Mouse (Mus musculus): Measurements from ENCODE around the gene Dlgap3.

The Dlgap3 gene

GRCm38 (mm10) chr4:127174075-127174899 lies 5.3 kb downstream of the Dlgap3 start:
- no peak for DNase-seq (ENCODE audit: extremely low read depth, insufficient read length, low spot score)

GRCm38 (mm10) chr4:127174900-127175278 lies 5.9 kb downstream of the Dlgap3 start:
- no peak for DNase-seq (ENCODE audit: extremely low read depth, insufficient read length, low spot score)

DNA sequence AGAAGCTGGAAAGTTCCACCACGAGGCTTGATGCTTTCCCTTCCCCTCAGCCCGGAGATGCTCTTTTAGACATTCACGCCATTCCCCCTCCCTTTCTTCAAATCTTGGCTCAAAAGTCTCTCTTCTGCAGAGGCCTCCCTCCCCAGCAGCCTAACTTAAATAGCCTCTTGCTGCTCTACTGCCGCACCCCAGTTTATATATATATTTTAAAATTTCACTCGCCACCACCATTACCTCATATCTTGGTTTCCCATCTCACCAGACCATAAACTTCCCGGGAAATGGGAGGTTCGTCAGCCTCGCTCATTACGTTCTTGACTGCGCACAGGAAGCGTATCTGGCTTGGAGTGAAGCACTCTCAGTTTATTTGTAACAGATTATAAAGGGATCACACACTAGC lies 9.0 kb downstream of the Dlgap3 start:
- DNase-seq (ENCODE audit: extremely low read depth, insufficient read length, low spot score) = no peak

GRCm38 (mm10) chr4:127178671-127179070 lies 9.7 kb downstream of the Dlgap3 start:
- no peak for DNase-seq (ENCODE audit: extremely low read depth, insufficient read length, low spot score)

- no peak for DNase-seq (ENCODE audit: extremely low read depth, insufficient read length, low spot score)
Measured at GRCm38 (mm10) chr4:127179469-127180449, 10.8 kb downstream of the Dlgap3 start.

GRCm38 (mm10) chr4:127180450-127180840 lies 11.4 kb downstream of the Dlgap3 start:
- no peak for DNase-seq (ENCODE audit: extremely low read depth, insufficient read length, low spot score)

GRCm38 (mm10) chr4:127181010-127181409 lies 12.0 kb downstream of the Dlgap3 start:
- DNase-seq (ENCODE audit: extremely low read depth, insufficient read length, low spot score) = no peak

- no peak for DNase-seq (ENCODE audit: extremely low read depth, insufficient read length, low spot score)
Measured at GRCm38 (mm10) chr4:127183867-127184266, 14.9 kb downstream of the Dlgap3 start.

DNA sequence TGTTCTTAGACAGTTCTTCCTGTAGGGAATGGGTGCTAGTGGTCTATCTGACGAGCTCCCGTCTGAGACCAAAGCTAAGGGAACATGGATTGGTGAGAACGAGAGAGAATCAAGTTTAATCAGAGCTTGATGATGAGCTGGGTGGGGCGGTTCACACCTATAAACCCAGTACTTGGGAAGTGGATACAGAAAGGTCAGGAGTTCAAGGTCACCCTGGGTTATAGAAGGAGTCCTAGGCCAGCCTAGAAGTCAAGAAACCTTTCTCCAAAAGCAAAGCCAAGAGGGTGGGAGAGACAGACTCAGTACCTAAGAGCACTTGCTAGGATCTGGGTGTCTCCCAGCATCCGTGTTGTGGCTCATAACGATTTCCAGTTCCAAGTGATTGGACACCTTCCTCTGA lies 21.9 kb downstream of the Dlgap3 start:
- DNase-seq (ENCODE audit: extremely low read depth, insufficient read length, low spot score) = no peak

GRCm38 (mm10) chr4:127192704-127193103 lies 23.7 kb downstream of the Dlgap3 start:
- no peak for DNase-seq (ENCODE audit: extremely low read depth, insufficient read length, low spot score)

- no peak for DNase-seq (ENCODE audit: extremely low read depth, insufficient read length, low spot score)
Measured at GRCm38 (mm10) chr4:127193378-127194155, 24.6 kb downstream of the Dlgap3 start.

GRCm38 (mm10) chr4:127194477-127195269 lies 25.7 kb downstream of the Dlgap3 start:
- DNase-seq (ENCODE audit: extremely low read depth, insufficient read length, low spot score) = no peak

DNA sequence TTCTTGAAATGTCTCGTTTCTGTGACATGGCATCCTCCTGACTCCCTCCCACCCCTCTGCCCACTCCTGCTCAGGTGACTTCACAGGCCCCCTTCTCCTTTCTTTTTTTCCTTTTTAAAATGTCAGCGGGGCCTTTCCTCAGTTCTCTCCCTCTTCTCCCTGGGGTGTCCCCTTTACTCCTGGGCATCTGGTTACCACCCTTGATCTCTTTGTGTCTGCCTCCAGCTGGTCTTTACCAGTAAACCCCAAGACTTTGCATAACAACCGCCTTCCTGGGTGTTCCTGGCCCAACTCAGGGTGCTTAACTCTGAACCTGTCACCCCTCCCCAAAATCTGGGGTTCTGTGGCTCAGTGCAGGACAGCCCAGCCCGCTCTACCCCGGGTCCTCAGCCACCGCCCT lies 29.6 kb downstream of the Dlgap3 start:
- no peak for DNase-seq (ENCODE audit: extremely low read depth, insufficient read length, low spot score)

DNA sequence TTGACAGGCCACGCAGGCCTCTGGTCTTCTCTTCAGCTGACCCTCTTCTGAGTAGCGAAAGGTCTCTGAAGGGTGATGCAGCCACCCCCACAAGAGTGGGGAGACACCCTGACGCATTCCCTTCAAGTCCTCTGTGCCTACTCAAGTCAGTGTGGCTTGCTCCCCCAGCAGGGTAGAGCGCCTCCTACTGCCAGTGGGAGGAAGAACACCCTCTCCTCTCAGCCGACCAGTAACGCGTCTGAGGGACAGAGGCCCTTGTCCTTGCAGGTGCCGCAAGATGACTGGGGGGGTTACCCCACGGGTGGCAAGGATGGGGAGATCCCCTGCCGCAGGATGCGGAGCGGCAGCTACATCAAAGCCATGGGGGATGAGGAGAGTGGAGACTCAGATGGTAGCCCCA lies 30.4 kb downstream of the Dlgap3 start:
- no peak for DNase-seq (ENCODE audit: extremely low read depth, insufficient read length, low spot score)

DNA sequence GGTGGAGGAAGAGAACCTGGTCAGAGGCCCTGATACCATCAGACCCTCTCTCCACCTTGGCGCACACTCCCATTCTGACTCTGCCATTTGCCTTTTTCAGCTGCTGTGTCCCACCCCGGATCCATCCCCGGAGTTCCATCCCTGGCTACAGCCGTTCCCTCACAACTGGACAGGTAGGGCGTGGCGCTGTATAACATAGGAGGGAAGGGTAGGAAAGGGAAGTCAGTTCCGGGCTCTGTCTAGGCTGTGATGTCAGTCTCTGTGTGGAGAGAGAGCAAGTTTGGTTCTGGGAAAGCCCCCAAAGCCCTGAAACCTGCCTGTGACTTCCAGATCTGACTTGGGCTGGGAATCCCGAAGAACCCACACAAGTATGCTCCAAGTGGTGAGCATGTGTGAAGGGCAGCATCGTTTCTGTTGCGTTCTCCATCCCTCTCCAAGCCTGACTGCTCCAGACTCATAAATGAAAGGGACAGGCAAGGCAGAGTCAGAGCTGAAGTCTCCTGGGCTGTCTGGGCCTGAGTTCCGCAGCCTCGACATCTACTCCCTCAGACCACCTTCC lies 31.2 kb downstream of the Dlgap3 start:
- DNase-seq (ENCODE audit: extremely low read depth, insufficient read length, low spot score) = no peak

DNA sequence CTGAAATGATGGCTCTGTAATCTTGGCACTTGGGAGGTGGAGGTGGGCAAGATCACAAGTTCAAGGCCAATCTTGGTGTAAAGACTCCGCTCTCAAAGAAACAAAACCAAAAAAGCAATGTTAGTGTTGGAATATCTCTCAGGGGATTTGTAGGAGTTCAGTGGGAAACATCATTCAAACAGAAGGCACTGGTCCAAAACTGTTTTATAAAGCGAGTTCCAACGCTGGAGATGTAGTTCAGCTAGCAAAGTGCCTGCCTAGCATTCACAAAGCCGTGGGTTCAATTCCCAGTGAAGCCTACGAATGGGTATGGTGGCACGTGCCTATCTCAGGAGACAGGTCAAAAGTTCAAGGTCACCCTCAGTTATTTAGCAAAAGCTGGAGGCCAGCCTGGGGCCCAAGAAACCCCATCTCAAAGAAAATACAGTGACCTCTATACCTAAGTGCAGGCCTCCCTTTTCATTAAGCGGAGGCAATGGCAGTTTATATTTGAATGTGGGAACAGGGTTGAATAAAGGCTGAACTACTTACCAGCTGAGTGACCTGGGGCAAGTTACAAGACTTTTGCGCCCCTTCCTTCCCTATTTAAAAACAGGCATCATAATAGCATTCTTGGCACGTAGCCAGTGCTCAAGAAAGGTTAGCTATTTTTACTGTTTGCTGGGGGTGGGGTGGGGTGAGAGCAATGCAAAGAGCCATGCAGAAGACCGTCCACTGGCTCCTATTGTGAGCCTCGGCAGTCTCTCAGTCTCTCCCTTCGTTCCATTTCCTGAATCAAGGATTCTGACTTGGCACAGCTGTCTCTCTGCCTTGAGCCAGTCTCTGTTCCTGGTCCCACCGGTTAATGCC lies 32.0 kb downstream of the Dlgap3 start:
- no peak for DNase-seq (ENCODE audit: extremely low read depth, insufficient read length, low spot score)

GRCm38 (mm10) chr4:127203081-127203480 lies 34.1 kb downstream of the Dlgap3 start:
- DNase-seq (ENCODE audit: extremely low read depth, insufficient read length, low spot score) = no peak

- DNase-seq (ENCODE audit: extremely low read depth, insufficient read length, low spot score) = no peak
Measured at GRCm38 (mm10) chr4:127211318-127211717, 42.3 kb downstream of the Dlgap3 start.

DNA sequence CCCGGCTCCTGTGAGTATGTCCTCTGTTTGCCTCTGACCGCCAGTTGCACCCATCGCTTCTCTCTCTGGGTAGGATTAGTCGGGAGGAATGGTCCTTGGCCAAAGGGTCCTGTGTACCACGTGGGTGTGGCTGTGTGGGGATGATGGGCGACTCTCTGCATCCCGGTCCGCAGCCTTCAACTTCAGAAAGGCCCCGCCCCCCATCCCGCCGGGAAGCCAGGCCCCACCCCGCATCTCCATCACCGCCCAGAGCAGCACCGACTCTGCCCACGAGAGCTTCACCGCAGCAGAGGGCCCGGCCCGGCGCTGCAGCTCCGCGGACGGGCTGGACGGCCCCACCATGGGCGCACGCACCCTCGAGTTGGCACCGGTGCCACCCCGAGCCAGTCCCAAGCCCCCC lies 45.5 kb downstream of the Dlgap3 start:
- no peak for DNase-seq (ENCODE audit: extremely low read depth, insufficient read length, low spot score)
